Mouse (Mus musculus) embryonic fibroblast, embryonic 13.5 days (primary cell): ENCODE measurements around the gene Srd5a2.

Experiments used
- CTCF ChIP-seq: IDR thresholded peaks from 2 replicates; pipeline ENCODE4 v1.5.1; 2011; ENCODE audit warnings: mild to moderate bottlenecking, control low read depth, low read length, moderate library complexity, borderline replicate concordance; ENCODE audit not compliant: insufficient read depth
- POLR2A ChIP-seq: IDR thresholded peaks from 2 replicates; pipeline ENCODE4 v1.6.1; 2011; ENCODE audit warnings: low read depth, mild to moderate bottlenecking, control low read depth, low read length, moderate library complexity

DNA sequence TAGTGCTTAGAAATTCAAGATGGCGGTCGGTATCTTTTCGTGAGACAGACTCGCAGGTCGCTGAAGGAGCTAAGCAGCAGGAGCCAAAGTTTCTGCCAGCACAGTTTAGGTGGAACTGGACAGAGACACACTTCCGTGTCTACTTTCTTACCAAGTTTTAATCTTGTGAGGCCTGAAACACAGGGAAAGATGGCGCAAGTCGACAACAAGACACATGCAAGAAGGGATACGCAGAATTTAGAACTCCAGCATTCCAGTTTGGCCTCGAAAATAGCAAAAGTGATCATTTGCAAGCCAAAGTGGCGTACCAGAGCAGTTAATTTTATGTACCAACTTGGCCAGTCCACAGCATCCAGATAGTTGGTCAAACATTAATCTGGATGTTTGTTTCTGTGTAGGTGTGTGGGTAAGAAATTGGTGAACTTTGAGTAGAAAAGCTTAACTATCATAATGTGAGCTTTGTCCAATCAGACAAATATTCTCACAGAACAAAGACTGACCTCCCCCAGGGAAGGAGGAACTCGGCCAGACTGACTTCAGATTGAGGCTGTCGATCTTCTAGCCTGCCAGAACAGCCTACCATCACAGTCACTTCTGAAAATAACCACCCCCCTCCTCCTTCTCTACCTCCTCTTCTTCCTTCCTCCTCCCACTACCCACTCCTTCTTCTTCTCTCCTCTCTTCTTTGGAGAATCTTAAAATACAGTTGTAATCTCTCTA lies 31.2 kb upstream of the Srd5a2 start:
- no peak for TF ChIP-seq POLR2A
- TF ChIP-seq CTCF, result no peak
